Mouse (Mus musculus) heart, embryonic 16.5 days (tissue): ENCODE measurements around the gene Nuak2. TPM values are rescaled to one million over a fixed set of nuclear protein-coding genes. Genes with fewer than 3 reads are reported as not detected.
A peak's percentile ranks its signal among the peaks of the same experiment; 100 is the strongest.

Experiments used
- ATAC-seq: fragments of 200-750 bp; cut with Nextera tagmentation; replicated peaks from 2 replicates; pipeline ENCODE4 v1.8.0; 2017; ENCODE audit warnings: moderate number of reproducible peaks; ENCODE audit not compliant: insufficient read depth, low FRiP score; ENCODE audit errors: extremely low read depth
- H3K27ac ChIP-seq: fragments of 300-500 bp; sonication (generic); 2 replicates; pipeline ENCODE4 v1.5.1; 2014; ENCODE audit warnings: mild to moderate bottlenecking, low read length, control low read depth, moderate library complexity
- H3K27me3 ChIP-seq: fragments of 300-500 bp; sonication (generic); 2 replicates; pipeline ENCODE4 v1.6.1; 2014; ENCODE audit warnings: low read length, mixed read lengths; ENCODE audit not compliant: control insufficient read depth, insufficient read depth
- H3K36me3 ChIP-seq: fragments of 300-500 bp; sonication (generic); 2 replicates; pipeline ENCODE4 v1.6.1; 2014; ENCODE audit not compliant: control insufficient read depth, insufficient read depth
- H3K4me1 ChIP-seq: fragments of 300-500 bp; sonication (generic); 2 replicates; pipeline ENCODE4 v1.6.1; 2014; ENCODE audit warnings: low read length, mixed read lengths; ENCODE audit not compliant: control insufficient read depth, insufficient read depth
- H3K4me2 ChIP-seq: fragments of 300-500 bp; sonication (generic); 2 replicates; pipeline ENCODE4 v1.6.1; 2014; ENCODE audit warnings: low read depth, mild to moderate bottlenecking, control low read depth, low read length
- H3K4me3 ChIP-seq: fragments of 300-500 bp; sonication (generic); 2 replicates; pipeline ENCODE4 v1.5.1; 2014; ENCODE audit warnings: mild to moderate bottlenecking, control low read depth, low read length
- H3K9ac ChIP-seq: fragments of 300-500 bp; sonication (generic); 2 replicates; pipeline ENCODE4 v1.6.1; 2014; ENCODE audit warnings: low read length, control low read depth
- H3K9me3 ChIP-seq: fragments of 300-500 bp; sonication (generic); replicated peaks from 2 replicates; pipeline ENCODE4 v1.6.1; 2016; ENCODE audit warnings: low read length; ENCODE audit not compliant: control insufficient read depth
- WGBS: fragments of 180-500 bp; shearing (Covaris S2); extraction: QIAGEN DNeasy Blood & Tissue Kit; methylation state at CpG from one replicate; pipeline ENCODE4 v1.1.7; 2014; 5-methylcytosine and 5-hydroxymethylcytosine counted together
- polyA plus RNA-seq: library from polyadenylated mRNA; unstranded; fragments of >200 nt; fragmentation: Nextera tagmentation; extraction: Ambion mirVana; gene quantifications from 2 replicates; pipeline ENCODE4 v1.2.1, GENCODE M21; 2015

Nuak2 gene
- polyA plus RNA-seq, 1 experiment from 2014 or later, result 3.4 TPM

- Histone ChIP-seq H3K9ac (no peak overlapping the region), H3K9me3 (no peaks in the 10 kb centered on the region), H3K4me2 (no peak overlapping the region), H3K36me3 (no peaks in the 10 kb centered on the region), H3K4me3 (no peak overlapping the region), H3K4me1 (no peaks in the 10 kb centered on the region), H3K27ac (no peak overlapping the region), H3K27me3 (peaks cover 13% of the 10 kb centered on the region)
- ATAC-seq, result no peak
- 46% methylated on average over 9 of the region's 9 CpGs for WGBS
Measured at GRCm38 (mm10) chr1:132304618-132305214, 11.2 kb upstream of the Nuak2 start.

GRCm38 (mm10) chr1:132306160-132306559, 9.8 kb upstream of the Nuak2 start:
- 37% methylated on average over 4 of the region's 4 CpGs for WGBS
- Histone ChIP-seq H3K9ac (no peak overlapping the region), H3K4me1 (peaks cover 7% of the 10 kb centered on the region), H3K27ac (no peak overlapping the region), H3K4me3 (no peak overlapping the region), H3K27me3 (peaks cover 4% of the 10 kb centered on the region), H3K4me2 (no peak overlapping the region), H3K9me3 (no peaks in the 10 kb centered on the region), H3K36me3 (no peaks in the 10 kb centered on the region)
- no peak for ATAC-seq

GRCm38 (mm10) chr1:132306808-132307207, 9.1 kb upstream of the Nuak2 start:
- H3K27ac ChIP-seq, result no peak overlapping the region
- 22% methylated on average over 4 of the region's 4 CpGs for WGBS
- ATAC-seq, result no peak
- H3K36me3 ChIP-seq, result no peaks in the 10 kb centered on the region
- no peak overlapping the region for H3K9ac ChIP-seq
- H3K4me2 ChIP-seq, result no peak overlapping the region
- peaks cover 13% of the 10 kb centered on the region for H3K4me1 ChIP-seq
- H3K9me3 ChIP-seq, result no peaks in the 10 kb centered on the region
- no peak overlapping the region for H3K4me3 ChIP-seq
- H3K27me3 ChIP-seq, result peaks cover 4% of the 10 kb centered on the region

GRCm38 (mm10) chr1:132307962-132308361, 8.0 kb upstream of the Nuak2 start:
- Histone ChIP-seq H3K4me3 (no peak overlapping the region), H3K4me2 (no peak overlapping the region), H3K36me3 (no peaks in the 10 kb centered on the region), H3K9me3 (no peaks in the 10 kb centered on the region), H3K27me3 (peaks cover 4% of the 10 kb centered on the region), H3K4me1 (peaks cover 21% of the 10 kb centered on the region), H3K27ac (no peak overlapping the region), H3K9ac (no peak overlapping the region)
- 83% methylated on average over 6 of the region's 6 CpGs for WGBS
- ATAC-seq, result no peak

GRCm38 (mm10) chr1:132308674-132309073, 7.3 kb upstream of the Nuak2 start:
- 70% methylated on average over 7 of the region's 7 CpGs for WGBS
- no peak overlapping the region for H3K4me3 ChIP-seq
- no peak overlapping the region for H3K9ac ChIP-seq
- peaks cover 4% of the 10 kb centered on the region for H3K27me3 ChIP-seq
- no peaks in the 10 kb centered on the region for H3K9me3 ChIP-seq
- no peak overlapping the region for H3K27ac ChIP-seq
- H3K4me2 ChIP-seq, result no peak overlapping the region
- no peaks in the 10 kb centered on the region for H3K36me3 ChIP-seq
- peaks cover 21% of the 10 kb centered on the region for H3K4me1 ChIP-seq
- ATAC-seq, result no peak

GRCm38 (mm10) chr1:132310754-132311153, 5.2 kb upstream of the Nuak2 start:
- Histone ChIP-seq H3K9ac (no peak overlapping the region), H3K27ac (no peak overlapping the region), H3K27me3 (peaks cover 3% of the 10 kb centered on the region), H3K4me1 (peaks cover 25% of the 10 kb centered on the region), H3K9me3 (no peaks in the 10 kb centered on the region), H3K4me2 (peak overlapping the region; percentile 1; the same call in 1 of the 2 replicates), H3K36me3 (no peaks in the 10 kb centered on the region), H3K4me3 (no peak overlapping the region)
- ATAC-seq, result no peak
- 47% methylated on average over 7 of the region's 7 CpGs for WGBS

GRCm38 (mm10) chr1:132311174-132311859, 4.6 kb upstream of the Nuak2 start:
- peaks cover 3% of the 10 kb centered on the region for H3K27me3 ChIP-seq
- peaks cover 26% of the 10 kb centered on the region for H3K4me1 ChIP-seq
- peak overlapping the region; percentile 1; the same call in 1 of the 2 replicates for H3K4me2 ChIP-seq
- H3K27ac ChIP-seq, result peak overlapping the region; percentile 40; the same call in 1 of the 2 replicates
- H3K9me3 ChIP-seq, result no peaks in the 10 kb centered on the region
- peak; percentile 52; the same call in 1 of the 2 replicates for ATAC-seq
- H3K4me3 ChIP-seq, result no peak overlapping the region
- WGBS, result 22% methylated on average over 10 of the region's 10 CpGs
- no peaks in the 10 kb centered on the region for H3K36me3 ChIP-seq
- H3K9ac ChIP-seq, result no peak overlapping the region

- ATAC-seq, result 0 out of 2 replicates have a peak, but pooled peaks have one; percentile 21
- H3K36me3 ChIP-seq, result no peaks in the 10 kb centered on the region
- WGBS, result 8% methylated on average over 2 of the region's 2 CpGs
- H3K27me3 ChIP-seq, result peaks cover 3% of the 10 kb centered on the region
- no peak overlapping the region for H3K9ac ChIP-seq
- peaks cover 28% of the 10 kb centered on the region for H3K4me1 ChIP-seq
- no peak overlapping the region for H3K4me3 ChIP-seq
- H3K9me3 ChIP-seq, result no peaks in the 10 kb centered on the region
- 0 out of 2 replicates have a peak overlapping the region, but pooled peaks have one; percentile 4 for H3K4me2 ChIP-seq
- H3K27ac ChIP-seq, result peak overlapping the region; percentile 61
Measured at GRCm38 (mm10) chr1:132312043-132312442, 3.9 kb upstream of the Nuak2 start.

- Histone ChIP-seq H3K9me3 (no peaks in the 10 kb centered on the region), H3K36me3 (no peaks in the 10 kb centered on the region), H3K27ac (no peak overlapping the region; the same call in 1 of the 2 replicates), H3K4me3 (no peak overlapping the region), H3K4me1 (peaks cover 28% of the 10 kb centered on the region), H3K4me2 (no peak overlapping the region), H3K9ac (no peak overlapping the region), H3K27me3 (peaks cover 3% of the 10 kb centered on the region; the same call in 1 of the 2 replicates)
- ATAC-seq, result no peak
- 59% methylated on average over 3 of the region's 3 CpGs for WGBS
Measured at GRCm38 (mm10) chr1:132312703-132313102, 3.2 kb upstream of the Nuak2 start.
